Mouse (Mus musculus): ENCODE results near the gene Ccnd1.

The Ccnd1 gene

GRCm38 (mm10) chr7:144939344-144940002 is at the start of gene Ccnd1:
TSS of gene Ccnd1 (minus strand) at chr7:144939925.
- no peak for TF ChIP-seq GATA4 (IDR thresholded peaks at IDR 0.05; ENCODE audit: insufficient replicate concordance, low read length)

DNA sequence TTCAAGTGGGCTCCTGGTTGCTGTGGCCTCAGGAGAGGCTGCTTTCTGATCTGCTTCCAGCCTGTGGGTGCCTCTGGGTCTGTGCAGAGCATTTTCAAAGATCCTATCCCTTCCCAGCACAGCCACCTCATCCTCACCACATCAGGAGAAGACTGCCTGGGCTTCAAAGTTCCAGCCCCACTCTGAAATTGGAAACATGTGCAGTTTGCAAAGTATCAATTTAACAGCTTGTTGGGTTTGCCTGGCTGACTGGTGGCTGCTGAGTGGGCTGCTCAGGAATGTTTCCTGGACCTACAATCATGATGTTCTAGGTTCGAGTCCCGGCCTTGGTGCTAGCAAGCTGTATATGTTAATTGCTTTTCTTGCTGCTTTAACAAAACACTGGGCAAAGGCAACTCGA is 49.1 kb upstream of the Ccnd1 start:
- no peak for TF ChIP-seq GATA4 (IDR thresholded peaks at IDR 0.05; ENCODE audit: insufficient replicate concordance, low read length)

DNA sequence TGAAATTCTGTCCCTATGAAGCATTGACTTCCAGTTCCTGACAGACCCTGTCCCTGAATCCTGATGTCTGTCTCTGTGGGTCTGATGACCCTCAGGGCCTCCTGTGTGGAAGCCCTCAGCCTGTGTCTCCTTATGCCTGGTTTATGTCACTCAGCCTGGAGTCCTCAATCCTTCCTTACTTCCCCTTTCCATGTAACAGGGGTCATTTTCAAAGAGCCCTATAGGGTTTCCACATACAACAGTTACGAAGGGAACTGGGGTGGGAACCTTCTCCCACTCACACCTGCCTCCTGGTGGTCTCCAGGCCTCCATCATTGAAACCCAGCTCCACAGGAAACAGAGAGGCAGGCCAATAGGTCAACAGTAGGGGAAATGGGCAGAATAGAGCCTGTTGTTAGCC is 45.4 kb upstream of the Ccnd1 start:
- no peak for TF ChIP-seq GATA4 (IDR thresholded peaks at IDR 0.05; ENCODE audit: insufficient replicate concordance, low read length)

DNA sequence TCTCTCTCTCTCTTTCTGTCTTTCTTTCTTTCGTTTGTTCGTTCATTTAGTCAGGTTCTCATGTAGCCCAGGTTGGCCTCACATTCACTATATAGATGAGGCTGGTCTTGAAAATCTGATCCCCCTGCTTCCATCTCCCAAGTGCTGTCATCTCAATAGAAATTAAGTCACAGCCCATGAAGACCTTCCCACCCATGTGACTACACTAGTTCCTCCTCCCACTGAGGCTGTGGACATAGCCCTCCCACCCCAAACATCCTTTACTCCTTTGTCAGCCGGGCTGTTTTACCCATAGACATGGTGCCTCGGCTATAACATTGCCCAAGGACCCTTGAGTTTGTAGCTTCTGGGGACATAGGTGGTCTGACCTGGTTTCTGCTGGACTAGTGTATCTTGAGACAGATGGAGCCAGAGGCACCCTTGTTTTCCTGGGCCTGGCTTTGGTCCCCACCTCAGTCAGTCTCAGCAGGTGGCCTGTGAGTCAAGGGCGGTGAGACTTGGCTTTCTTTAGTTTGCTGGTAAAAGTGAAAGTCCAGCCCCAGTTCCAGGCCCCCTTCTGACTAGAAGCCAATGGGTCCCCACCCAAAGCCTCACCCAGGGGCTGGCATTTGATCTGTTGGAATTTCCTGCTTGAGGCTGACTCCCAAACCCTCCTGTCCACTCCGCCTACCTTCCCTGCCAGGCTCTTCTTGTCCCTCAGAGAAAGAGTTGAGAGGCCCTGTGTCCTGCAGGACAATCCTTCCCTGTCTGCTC is 42.8 kb upstream of the Ccnd1 start:
- TF ChIP-seq GATA4 (IDR thresholded peaks at IDR 0.05; ENCODE audit: insufficient replicate concordance, low read length): no peak

- TF ChIP-seq GATA4 (IDR thresholded peaks at IDR 0.05; ENCODE audit: insufficient replicate concordance, low read length): no peak
Measured at GRCm38 (mm10) chr7:144981426-144982079, 41.8 kb upstream of the Ccnd1 start.

DNA sequence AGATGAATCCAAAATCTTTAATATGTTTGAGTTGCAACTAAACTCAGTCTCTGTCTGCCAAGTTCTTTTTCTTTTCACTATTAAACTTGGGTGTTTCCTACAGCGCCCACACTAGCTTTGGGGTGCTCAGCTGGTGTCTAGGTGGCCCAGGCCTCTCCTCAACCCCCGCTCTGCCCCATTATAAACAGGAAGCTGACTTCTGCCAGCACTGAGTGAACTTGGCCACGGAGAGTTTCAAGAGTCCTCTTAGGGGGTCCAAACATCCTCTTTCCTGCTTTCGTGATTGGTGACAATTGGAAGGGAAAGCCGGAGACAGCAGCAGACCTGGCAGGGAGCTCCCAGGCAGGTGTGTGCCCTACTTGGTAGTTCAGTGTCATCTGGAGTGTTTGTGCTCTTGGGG is 40.1 kb upstream of the Ccnd1 start:
- no peak for TF ChIP-seq GATA4 (IDR thresholded peaks at IDR 0.05; ENCODE audit: insufficient replicate concordance, low read length)

- TF ChIP-seq GATA4 (IDR thresholded peaks at IDR 0.05; ENCODE audit: insufficient replicate concordance, low read length): no peak
Measured at GRCm38 (mm10) chr7:144977121-144977520, 37.4 kb upstream of the Ccnd1 start.

- TF ChIP-seq GATA4 (IDR thresholded peaks at IDR 0.05; ENCODE audit: insufficient replicate concordance, low read length): no peak
Measured at GRCm38 (mm10) chr7:144973461-144973860, 33.7 kb upstream of the Ccnd1 start.

- no peak for TF ChIP-seq GATA4 (IDR thresholded peaks at IDR 0.05; ENCODE audit: insufficient replicate concordance, low read length)
Measured at GRCm38 (mm10) chr7:144971769-144972168, 32.0 kb upstream of the Ccnd1 start.

GRCm38 (mm10) chr7:144970997-144971768 is 31.5 kb upstream of the Ccnd1 start:
- TF ChIP-seq GATA4 (IDR thresholded peaks at IDR 0.05; ENCODE audit: insufficient replicate concordance, low read length): no peak

- TF ChIP-seq GATA4 (IDR thresholded peaks at IDR 0.05; ENCODE audit: insufficient replicate concordance, low read length): no peak
Measured at GRCm38 (mm10) chr7:144965893-144966292, 26.2 kb upstream of the Ccnd1 start.

DNA sequence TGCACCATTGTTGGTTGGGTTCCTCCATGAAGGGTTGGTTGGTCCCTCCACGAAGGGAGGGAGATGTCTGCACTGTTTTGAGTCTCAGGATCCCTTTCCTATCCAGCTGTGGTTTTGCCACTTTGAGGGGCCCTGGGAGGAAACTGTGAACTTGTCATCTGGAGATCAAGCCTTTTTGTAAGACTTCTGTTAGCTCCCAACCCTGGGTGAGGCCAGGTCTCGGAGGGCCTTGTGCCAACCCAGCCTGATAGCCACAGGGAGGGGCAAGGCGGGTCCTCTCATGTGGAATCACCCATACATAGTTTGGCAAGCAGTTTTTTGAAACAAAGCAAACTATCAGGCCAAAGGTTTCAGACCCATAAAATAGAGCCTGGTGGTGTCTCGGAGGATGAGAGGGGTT is 24.6 kb upstream of the Ccnd1 start:
- no peak for TF ChIP-seq GATA4 (IDR thresholded peaks at IDR 0.05; ENCODE audit: insufficient replicate concordance, low read length)

DNA sequence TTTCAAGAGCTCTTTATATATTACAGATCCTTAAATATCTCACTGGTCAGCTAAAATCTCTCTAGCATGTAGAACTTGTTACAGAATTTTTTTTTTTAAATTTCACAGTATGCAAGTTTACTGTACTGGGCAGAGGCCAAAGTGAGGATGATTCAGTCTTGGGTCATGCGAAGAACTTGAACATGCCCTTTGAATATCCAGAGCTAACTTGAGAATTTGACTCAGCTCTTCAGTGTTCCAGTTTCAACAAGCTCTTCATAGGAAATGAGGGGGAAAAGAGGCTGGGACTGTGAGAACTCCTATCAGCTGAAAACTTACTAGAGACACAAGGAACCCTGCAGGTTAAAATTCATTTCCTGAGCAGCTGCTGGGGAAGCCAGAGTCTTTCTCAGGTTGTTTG is 24.2 kb upstream of the Ccnd1 start:
- TF ChIP-seq GATA4 (IDR thresholded peaks at IDR 0.05; ENCODE audit: insufficient replicate concordance, low read length): no peak

DNA sequence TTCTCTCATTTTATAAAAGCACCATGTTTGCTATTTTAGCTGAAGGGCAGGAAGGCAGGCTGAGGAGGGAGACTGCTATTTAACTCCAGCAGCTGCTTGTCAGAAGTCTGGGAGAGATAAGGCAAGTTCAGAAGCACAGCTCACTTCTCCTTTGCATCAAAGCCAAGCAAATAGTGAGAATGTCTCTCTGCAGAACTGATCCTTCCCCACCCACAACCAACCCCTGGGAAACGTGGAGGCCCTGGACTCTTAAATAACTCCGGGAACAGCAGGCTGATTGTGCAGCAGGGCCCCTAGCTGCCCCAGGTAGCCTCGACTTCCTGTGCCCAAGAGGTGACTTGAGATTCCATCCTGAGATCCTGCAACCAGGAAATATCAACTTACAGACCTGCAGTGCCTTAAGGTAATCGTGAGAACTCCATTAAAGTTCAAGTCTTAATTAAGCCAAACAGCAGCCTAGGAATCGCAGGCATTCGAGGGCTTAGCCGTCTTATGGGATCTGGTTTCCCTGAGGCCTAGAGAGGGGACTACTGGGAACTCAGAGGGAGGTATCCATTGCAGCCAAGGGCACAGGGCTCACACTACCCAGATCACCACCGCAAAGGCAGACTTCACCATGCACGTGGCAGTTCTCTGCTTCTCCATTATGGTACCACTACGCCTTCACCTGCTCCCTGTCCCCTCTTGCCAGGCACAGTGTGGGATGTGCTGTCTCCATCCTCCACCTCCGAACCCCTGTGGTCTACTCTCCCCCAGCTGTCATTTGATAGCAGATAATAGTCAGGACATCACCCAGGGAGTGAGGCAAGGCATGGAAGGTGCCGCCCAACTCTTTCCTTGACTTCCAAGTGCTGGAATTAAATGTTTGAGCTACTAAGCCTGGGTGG is 19.0 kb upstream of the Ccnd1 start:
- no peak for TF ChIP-seq GATA4 (IDR thresholded peaks at IDR 0.05; ENCODE audit: insufficient replicate concordance, low read length)

Data from liver, adult (tissue).